Comparison of ENCODE assay signal across 7 mouse cellular contexts in the genomic region with DNA sequence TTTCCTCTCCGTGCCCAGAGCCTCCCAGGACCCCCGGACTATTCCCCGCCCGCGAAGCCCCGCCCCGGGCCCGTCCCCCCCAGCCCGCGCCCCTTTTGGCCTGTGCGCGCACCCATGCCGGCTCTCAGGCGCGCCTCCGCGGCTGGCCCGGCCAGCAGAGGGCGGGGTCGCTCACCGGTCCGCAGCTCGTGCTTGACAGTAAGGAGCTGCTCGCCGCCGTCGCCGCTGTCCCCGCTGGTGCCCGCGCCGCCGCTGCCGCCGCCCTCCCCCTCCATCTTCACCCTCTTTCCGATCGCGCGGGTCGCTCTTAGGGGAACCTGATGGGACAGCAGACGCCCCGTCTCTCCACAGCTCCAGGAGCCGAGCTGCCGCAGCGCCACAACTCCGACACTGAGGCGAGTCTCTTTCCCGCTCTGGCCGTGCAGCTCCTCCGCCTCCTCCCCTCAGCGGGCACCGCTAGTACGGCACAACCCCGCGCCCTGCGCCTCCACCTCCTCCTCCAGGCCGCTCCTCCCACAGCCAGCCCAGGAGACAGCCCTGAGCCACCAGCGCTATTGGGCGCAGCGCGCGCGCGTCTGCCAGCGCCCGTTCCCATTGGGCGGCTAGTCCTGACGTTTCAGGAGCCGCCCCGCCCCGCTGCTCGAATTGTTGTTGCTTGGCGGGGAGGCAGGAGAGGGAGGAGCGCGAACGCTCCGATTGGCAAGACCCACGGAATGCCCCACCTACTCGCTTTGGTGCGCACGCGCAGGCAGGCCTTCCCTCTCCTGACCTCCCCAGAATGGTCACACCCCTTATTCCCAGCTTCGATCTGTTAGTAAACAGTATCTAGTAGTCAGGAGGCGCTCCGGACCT. TPM values are rescaled to one million over a fixed set of nuclear protein-coding genes. Genes with fewer than 3 reads are reported as not detected.
DNase-seq lines count a peak whose midpoint lies in the region; ATAC-seq lines count a peak whose summit lies in the region.

No protein-coding gene starts in this region.

- WGBS in embryonic facial prominence, embryonic 12.5 days: under 1% methylated on average over 59 of the region's 85 CpGs
- WGBS in limb, embryonic 11.5 days: under 1% methylated on average over 82 of the region's 85 CpGs
- under 1% methylated on average over 83 of the region's 85 CpGs for WGBS in midbrain, embryonic 14.5 days

- H3K27me3 ChIP-seq in embryonic facial prominence, embryonic 12.5 days: no peaks in the 10 kb centered on the region
- H3K27me3 ChIP-seq in limb, embryonic 11.5 days (ENCODE audit: control insufficient read depth, insufficient read depth, low read length): no peaks in the 10 kb centered on the region
- no peaks in the 10 kb centered on the region for H3K27me3 ChIP-seq in midbrain, embryonic 14.5 days (ENCODE audit: control insufficient read depth, insufficient read depth, low read length)

- peak overlapping the region; percentile 75 for H3K4me3 ChIP-seq in embryonic facial prominence, embryonic 12.5 days
- H3K4me3 ChIP-seq in limb, embryonic 11.5 days (ENCODE audit: low read depth, low read length): peak overlapping the region; percentile 57
- peak overlapping the region; percentile 71 for H3K4me3 ChIP-seq in midbrain, embryonic 14.5 days (replicated peaks; ENCODE audit: low read depth, low read length)

- peak overlapping the region; percentile 76 for H3K9ac ChIP-seq in embryonic facial prominence, embryonic 12.5 days
- H3K9ac ChIP-seq in limb, embryonic 11.5 days (ENCODE audit: low read length): peak overlapping the region; percentile 79
- peak overlapping the region; percentile 79 for H3K9ac ChIP-seq in midbrain, embryonic 14.5 days (replicated peaks; ENCODE audit: low read length)

- H3K4me1 ChIP-seq in embryonic facial prominence, embryonic 12.5 days: peaks cover 9% of the 10 kb centered on the region; the same call in 1 of the 2 replicates
- H3K4me1 ChIP-seq in limb, embryonic 11.5 days (ENCODE audit: control insufficient read depth, insufficient read depth, low read length): no peaks in the 10 kb centered on the region
- peaks cover 11% of the 10 kb centered on the region for H3K4me1 ChIP-seq in midbrain, embryonic 14.5 days (ENCODE audit: control insufficient read depth, insufficient read depth, low read length)

- H3K36me3 ChIP-seq in embryonic facial prominence, embryonic 12.5 days: no peaks in the 10 kb centered on the region
- no peaks in the 10 kb centered on the region for H3K36me3 ChIP-seq in limb, embryonic 11.5 days (ENCODE audit: control insufficient read depth, insufficient read depth, low read length)
- no peaks in the 10 kb centered on the region for H3K36me3 ChIP-seq in midbrain, embryonic 14.5 days (ENCODE audit: control insufficient read depth, insufficient read depth, low read length)

- H3K4me2 ChIP-seq in embryonic facial prominence, embryonic 12.5 days (replicated peaks): peak overlapping the region; percentile 75
- peak overlapping the region; percentile 62 for H3K4me2 ChIP-seq in limb, embryonic 11.5 days (ENCODE audit: low read depth, severe bottlenecking)
- peak overlapping the region; percentile 91 for H3K4me2 ChIP-seq in midbrain, embryonic 14.5 days (ENCODE audit: low read length)

- peak; percentile 99 for DNase-seq in adrenal gland, postnatal 25 days
- peak; percentile 100 for DNase-seq in heart, adult 11 months
- peak; percentile 99 for DNase-seq in kidney, adult 18-20 months
- peak; percentile 99 for DNase-seq in limb, embryonic 11.5 days (ENCODE audit: low spot score)
- DNase-seq in midbrain, embryonic 14.5 days: peak; percentile 100
- peak; percentile 98 to 99 for DNase-seq in spleen, adult 18-20 months

- peak overlapping the region; percentile 98 for H3K27ac ChIP-seq in embryonic facial prominence, embryonic 12.5 days
- peak overlapping the region; percentile 87 for H3K27ac ChIP-seq in limb, embryonic 11.5 days (replicated peaks; ENCODE audit: low read depth, low read length)
- H3K27ac ChIP-seq in midbrain, embryonic 14.5 days (replicated peaks; ENCODE audit: low read depth, low read length): peak overlapping the region; percentile 96

- H3K9me3 ChIP-seq in embryonic facial prominence, embryonic 12.5 days: no peaks in the 10 kb centered on the region
- no peaks in the 10 kb centered on the region for H3K9me3 ChIP-seq in limb, embryonic 11.5 days (ENCODE audit: control insufficient read depth, low read length)
- H3K9me3 ChIP-seq in midbrain, embryonic 14.5 days (ENCODE audit: control insufficient read depth, low read length): no peaks in the 10 kb centered on the region

- ATAC-seq in embryonic facial prominence, embryonic 12.5 days (ENCODE audit: insufficient number of reproducible peaks, insufficient read depth, low FRiP score, low TSS enrichment): peak; percentile 99
- ATAC-seq in limb, embryonic 11.5 days (ENCODE audit: insufficient number of reproducible peaks, low FRiP score, low TSS enrichment, low read depth): peak; percentile 100
- peak; percentile 99 for ATAC-seq in midbrain, embryonic 14.5 days (ENCODE audit: low FRiP score, low TSS enrichment)

RNA-seq across cellular contexts. Expression of gene Rps6ka5, which starts 2.0 kb away (rescaled TPM):
- 7.8 and 11.5 TPM in 2 replicates for total RNA-seq in adrenal gland, postnatal 25 days (2021)
- 5.7 and 7.2 TPM in 2 replicates for polyA plus RNA-seq in embryonic facial prominence, embryonic 12.5 days (2016; fragmentation: Nextera tagmentation; extraction: Ambion mirVana)
- 3.9 and 5.2 TPM in 2 replicates for polyA plus RNA-seq in limb, embryonic 11.5 days (2014; fragmentation: Nextera tagmentation; extraction: Ambion mirVana)
- polyA plus RNA-seq in midbrain, embryonic 14.5 days (2014; fragmentation: Nextera tagmentation; extraction: Ambion mirVana): 7.0 and 7.9 TPM in 2 replicates

RNA-seq across cellular contexts. Expression of gene Dglucy, which starts 54.0 kb away (rescaled TPM):
- total RNA-seq in adrenal gland, postnatal 25 days (2021): 12.6 and 17.2 TPM in 2 replicates
- 1.7 and 2.2 TPM in 2 replicates for polyA plus RNA-seq in embryonic facial prominence, embryonic 12.5 days (2016; fragmentation: Nextera tagmentation; extraction: Ambion mirVana)
- polyA plus RNA-seq in limb, embryonic 11.5 days (2014; fragmentation: Nextera tagmentation; extraction: Ambion mirVana): 0.28 and 0.36 TPM in 2 replicates
- 1.7 and 1.9 TPM in 2 replicates for polyA plus RNA-seq in midbrain, embryonic 14.5 days (2014; fragmentation: Nextera tagmentation; extraction: Ambion mirVana)

Comparison
In these comparisons a context has a peak if more than half of its experiments do, and no peak if none do; other contexts are left out.
1. Peak in every context shown above with its lines: DNase-seq, ATAC-seq, H3K4me3 ChIP-seq and H3K27ac ChIP-seq.